Mouse (Mus musculus): ENCODE measurements around the gene Zfp553.

DNA sequence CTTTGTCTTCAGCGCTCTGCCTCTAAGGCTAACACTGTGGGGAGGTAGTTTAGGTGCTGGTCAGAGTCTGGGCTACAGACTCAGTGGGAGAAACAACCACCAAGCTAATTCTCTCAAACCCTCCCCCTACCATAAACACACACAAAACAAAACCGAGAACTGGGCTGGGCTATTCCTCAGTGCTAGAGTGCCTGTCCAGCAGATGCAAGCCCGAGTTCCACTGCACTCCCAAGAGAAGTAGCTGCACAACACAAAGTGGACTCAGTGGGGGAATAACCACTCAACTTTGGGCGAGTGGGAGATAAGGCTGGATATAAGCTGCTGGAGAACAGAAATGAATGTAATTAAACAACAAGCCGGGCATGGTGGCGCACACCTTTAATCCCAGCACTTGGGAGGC, 42.2 kb upstream of the Zfp553 start:
- TF ChIP-seq CTCF (IDR thresholded peaks at IDR 0.05; ENCODE audit: insufficient read depth, low read length) (no peak), POLR2A (IDR thresholded peaks at IDR 0.05; ENCODE audit: borderline replicate concordance, extremely low read depth, low read depth, low read length) (no peak)

All from lung, adult 2 months (tissue).